Mouse (Mus musculus) retina, embryonic 14.5 days (tissue): ENCODE measurements at regions not wholly inside any gene's neighbourhood (a gene's known extent, or its start where the extent isn't known, plus 50 kb on each side); places are given as distances from the start of the nearest gene placed in this dataset.

Experiments
- DNase-seq: peaks from one replicate; pipeline ENCODE4 v3.0.0-alpha.2; 2015; ENCODE audit warnings: low spot score

GRCm38 (mm10) chr4:71226653-71227052, 531.1 kb downstream of the Gm11232 start:
- DNase-seq, result peak; percentile 32

GRCm38 (mm10) chr4:71218060-71218459, 539.7 kb downstream of the Gm11232 start:
- no peak for DNase-seq

- DNase-seq, result no peak
Measured at GRCm38 (mm10) chr4:71187801-71188200, 570.0 kb downstream of the Gm11232 start.

- no peak for DNase-seq
Measured at GRCm38 (mm10) chr4:71177661-71178060, 580.1 kb downstream of the Gm11232 start.

- no peak for DNase-seq
Measured at GRCm38 (mm10) chr4:71165802-71166201, 592.0 kb downstream of the Gm11232 start.

- no peak for DNase-seq
Measured at GRCm38 (mm10) chr4:71131670-71132317, 597.0 kb upstream of the Megf9 start.

- DNase-seq, result peak; percentile 29
Measured at GRCm38 (mm10) chr4:71130946-71131669, 596.3 kb upstream of the Megf9 start.

- no peak for DNase-seq
Measured at GRCm38 (mm10) chr4:71129306-71129705, 594.5 kb upstream of the Megf9 start.
